Mouse (Mus musculus) E14TG2a.4 (cell line): ENCODE results near the gene Igdcc4.

Experiments
- H3K27me3 ChIP-seq: 2 replicates; pipeline ENCODE4 v1.6.1; 2014; ENCODE audit warnings: low read length, control low read depth; ENCODE audit not compliant: insufficient read depth
- H3K36me3 ChIP-seq: 2 replicates; pipeline ENCODE4 v1.6.1; 2014; ENCODE audit warnings: low read length, control low read depth; ENCODE audit not compliant: insufficient read depth
- H3K4me1 ChIP-seq: replicated peaks from 2 replicates; pipeline ENCODE4 v1.6.1; 2014; ENCODE audit warnings: low read depth, low read length, control low read depth
- H3K4me3 ChIP-seq: replicated peaks from 2 replicates; pipeline ENCODE4 v1.5.1; 2014; ENCODE audit warnings: mild to moderate bottlenecking, low read length
- H3K9me3 ChIP-seq: 2 replicates; pipeline ENCODE4 v1.6.1; 2014; ENCODE audit warnings: low read length, control low read depth
- CTCF ChIP-seq: conservative IDR thresholded peaks from 2 replicates; pipeline ENCODE4 v1.5.1; 2014; ENCODE audit warnings: low read length
- NANOG ChIP-seq: IDR thresholded peaks from 2 replicates; pipeline ENCODE4 v1.6.1; 2014; ENCODE audit warnings: borderline replicate concordance, low read length, mixed read lengths
- POU5F1 ChIP-seq: IDR thresholded peaks from 2 replicates; pipeline ENCODE4 v1.6.1; 2014; ENCODE audit warnings: low read length, borderline replicate concordance

Igdcc4 gene

GRCm38 (mm10) chr9:65141306-65141975 is 40.2 kb downstream of the Igdcc4 start:
- Histone ChIP-seq H3K27me3 (peaks cover 80% of the 10 kb centered on the region), H3K4me1 (peaks cover 34% of the 10 kb centered on the region), H3K36me3 (0 out of 2 replicates have a peak, but pooled peaks cover 3% of the 10 kb centered on the region), H3K4me3 (peak overlapping the region; percentile 91), H3K9me3 (no peaks in the 10 kb centered on the region)
- no peak for TF ChIP-seq NANOG
- no peak for TF ChIP-seq CTCF
- TF ChIP-seq POU5F1, result no peak; the same call in 1 of the 2 replicates

GRCm38 (mm10) chr9:65141976-65142318 is 40.7 kb downstream of the Igdcc4 start:
- H3K9me3 ChIP-seq, result no peaks in the 10 kb centered on the region
- H3K4me3 ChIP-seq, result peak overlapping the region; percentile 91
- peaks cover 32% of the 10 kb centered on the region for H3K4me1 ChIP-seq
- TF ChIP-seq CTCF (no peak), NANOG (no peak), POU5F1 (no peak)
- H3K27me3 ChIP-seq, result peaks cover 80% of the 10 kb centered on the region
- 0 out of 2 replicates have a peak, but pooled peaks cover 6% of the 10 kb centered on the region for H3K36me3 ChIP-seq

GRCm38 (mm10) chr9:65142399-65142798 is 41.1 kb downstream of the Igdcc4 start:
- 0 out of 2 replicates have a peak, but pooled peaks cover 7% of the 10 kb centered on the region for H3K36me3 ChIP-seq

GRCm38 (mm10) chr9:65146001-65146400 is 44.7 kb downstream of the Igdcc4 start:
- peaks cover 30% of the 10 kb centered on the region for H3K4me1 ChIP-seq
- H3K4me3 ChIP-seq, result no peak overlapping the region
- H3K36me3 ChIP-seq, result 0 out of 2 replicates have a peak, but pooled peaks cover 7% of the 10 kb centered on the region
- TF ChIP-seq NANOG (no peak), CTCF (no peak), POU5F1 (no peak)
- no peaks in the 10 kb centered on the region for H3K9me3 ChIP-seq
- peaks cover 82% of the 10 kb centered on the region for H3K27me3 ChIP-seq

More at GRCm38 (mm10) chr9:65142399-65142798, 41.1 kb downstream of the Igdcc4 start:
- H3K4me3 ChIP-seq, result peak overlapping the region; percentile 91
- no peaks in the 10 kb centered on the region for H3K9me3 ChIP-seq
- H3K4me1 ChIP-seq, result peaks cover 32% of the 10 kb centered on the region
- TF ChIP-seq NANOG, result no peak
- TF ChIP-seq POU5F1, result no peak
- TF ChIP-seq CTCF, result no peak
- H3K27me3 ChIP-seq, result peaks cover 83% of the 10 kb centered on the region

- H3K4me1 ChIP-seq, result peaks cover 32% of the 10 kb centered on the region
- H3K27me3 ChIP-seq, result peaks cover 78% of the 10 kb centered on the region
- TF ChIP-seq NANOG (no peak), POU5F1 (no peak), CTCF (no peak)
- 0 out of 2 replicates have a peak, but pooled peaks cover 7% of the 10 kb centered on the region for H3K36me3 ChIP-seq
- H3K4me3 ChIP-seq, result no peak overlapping the region
- no peaks in the 10 kb centered on the region for H3K9me3 ChIP-seq
Observed at GRCm38 (mm10) chr9:65148507-65148906, 47.2 kb downstream of the Igdcc4 start.

GRCm38 (mm10) chr9:65152711-65153330 is 51.5 kb downstream of the Igdcc4 start:
- no peak for TF ChIP-seq CTCF
- no peak for TF ChIP-seq POU5F1
- no peak for TF ChIP-seq NANOG
- peak overlapping the region; percentile 23; the same call in 1 of the 2 replicates for H3K4me3 ChIP-seq
- no peaks in the 10 kb centered on the region for H3K9me3 ChIP-seq
- H3K4me1 ChIP-seq, result peaks cover 66% of the 10 kb centered on the region
- H3K36me3 ChIP-seq, result no peaks in the 10 kb centered on the region
- H3K27me3 ChIP-seq, result peaks cover 65% of the 10 kb centered on the region

- Histone ChIP-seq H3K4me3 (peak overlapping the region; percentile 23; the same call in 1 of the 2 replicates), H3K27me3 (peaks cover 63% of the 10 kb centered on the region), H3K9me3 (no peaks in the 10 kb centered on the region), H3K4me1 (peaks cover 70% of the 10 kb centered on the region), H3K36me3 (no peaks in the 10 kb centered on the region)
- TF ChIP-seq CTCF, result no peak
- no peak for TF ChIP-seq POU5F1
- no peak for TF ChIP-seq NANOG
Observed at GRCm38 (mm10) chr9:65153331-65153711, 52.0 kb downstream of the Igdcc4 start.

- Histone ChIP-seq H3K27me3 (peaks cover 60% of the 10 kb centered on the region), H3K4me1 (peaks cover 81% of the 10 kb centered on the region), H3K9me3 (no peaks in the 10 kb centered on the region), H3K36me3 (no peaks in the 10 kb centered on the region), H3K4me3 (no peak overlapping the region)
- TF ChIP-seq POU5F1, result no peak
- no peak for TF ChIP-seq NANOG
- no peak for TF ChIP-seq CTCF
Observed at GRCm38 (mm10) chr9:65154692-65155455, 53.6 kb downstream of the Igdcc4 start.
